Mouse (Mus musculus) 416B (cell line): ENCODE measurements around the gene Glis1.
A peak's percentile ranks its signal among the peaks of the same experiment; 100 is the strongest.

Experiments
- DNase-seq: peaks from one replicate; pipeline ENCODE4 v3.0.0; 2011; ENCODE audit warnings: low read depth

Gene Glis1

GRCm38 (mm10) chr4:107520071-107520470, 85.7 kb downstream of the Glis1 start:
- no peak for DNase-seq

- no peak for DNase-seq
Measured at GRCm38 (mm10) chr4:107520816-107521215, 86.4 kb downstream of the Glis1 start.

- no peak for DNase-seq
Measured at GRCm38 (mm10) chr4:107523607-107524151, 89.3 kb downstream of the Glis1 start.

- DNase-seq: no peak
Measured at GRCm38 (mm10) chr4:107535126-107535525, 100.7 kb downstream of the Glis1 start.

- DNase-seq: no peak
Measured at GRCm38 (mm10) chr4:107538116-107538515, 103.7 kb downstream of the Glis1 start.

GRCm38 (mm10) chr4:107538561-107538960, 104.2 kb downstream of the Glis1 start:
- no peak for DNase-seq

- DNase-seq: no peak
Measured at GRCm38 (mm10) chr4:107539021-107539420, 104.6 kb downstream of the Glis1 start.

- no peak for DNase-seq
Measured at GRCm38 (mm10) chr4:107541821-107542220, 107.4 kb downstream of the Glis1 start.

GRCm38 (mm10) chr4:107544843-107545242, 110.5 kb downstream of the Glis1 start:
- DNase-seq: no peak

- DNase-seq: no peak
Measured at GRCm38 (mm10) chr4:107545726-107546125, 111.3 kb downstream of the Glis1 start.

- no peak for DNase-seq
Measured at GRCm38 (mm10) chr4:107546525-107546924, 112.1 kb downstream of the Glis1 start.

- DNase-seq: no peak
Measured at GRCm38 (mm10) chr4:107550096-107550495, 115.7 kb downstream of the Glis1 start.

GRCm38 (mm10) chr4:107550546-107550945, 116.2 kb downstream of the Glis1 start:
- DNase-seq: no peak

- DNase-seq: no peak
Measured at GRCm38 (mm10) chr4:107552696-107553095, 118.3 kb downstream of the Glis1 start.

GRCm38 (mm10) chr4:107553774-107554173, 119.4 kb downstream of the Glis1 start:
- DNase-seq: peak; percentile 74

GRCm38 (mm10) chr4:107558801-107559200, 124.4 kb downstream of the Glis1 start:
- no peak for DNase-seq

GRCm38 (mm10) chr4:107561056-107561455, 126.7 kb downstream of the Glis1 start:
- peak; percentile 8 for DNase-seq

- DNase-seq: no peak
Measured at GRCm38 (mm10) chr4:107568159-107568558, 133.8 kb downstream of the Glis1 start.

GRCm38 (mm10) chr4:107568881-107569443, 134.6 kb downstream of the Glis1 start:
- no peak for DNase-seq

- DNase-seq: no peak
Measured at GRCm38 (mm10) chr4:107570329-107571014, 136.1 kb downstream of the Glis1 start.

- DNase-seq: no peak
Measured at GRCm38 (mm10) chr4:107575781-107576180, 141.4 kb downstream of the Glis1 start.

- no peak for DNase-seq
Measured at GRCm38 (mm10) chr4:107576742-107577141, 142.4 kb downstream of the Glis1 start.

- no peak for DNase-seq
Measured at GRCm38 (mm10) chr4:107577146-107577839, 142.9 kb downstream of the Glis1 start.
